Mouse (Mus musculus) MEL (cell line): ENCODE measurements around the gene Atp13a3. TPM values are rescaled to one million over a fixed set of nuclear protein-coding genes. Genes with fewer than 3 reads are reported as not detected.
"Not testable (repeated sequence)": the region's sequence is repeated elsewhere in the genome, so short reads cannot be mapped to it uniquely, and the experiment has no call there.

Source experiments
- DNase-seq: peaks from one replicate; pipeline ENCODE4 v3.0.0; 2011; ENCODE audit warnings: low read depth, low spot score
- H3K27ac ChIP-seq: 2 replicates; pipeline ENCODE4 v1.5.1; 2012; ENCODE audit warnings: low read depth, mild to moderate bottlenecking, control low read depth, low read length, moderate library complexity; ENCODE audit not compliant: control insufficient read depth
- H3K27me3 ChIP-seq, 2 experiments: fragments of 150-350 bp in 1 of 2; sonication (generic) in 1 of 2; 2 replicates each; pipeline ENCODE4 v1.6.1; 2012; ENCODE audit warnings: low read length in 2 of 2, mild to moderate bottlenecking in 2 of 2, improper control_type of control experiment in 1 of 2, moderate library complexity in 1 of 2; ENCODE audit not compliant: insufficient read depth in 2 of 2, control insufficient read depth in 1 of 2
- H3K36me3 ChIP-seq, 2 experiments: 2 replicates each; pipeline ENCODE4 v1.6.1; 2012 to 2014; ENCODE audit warnings: low read length in 2 of 2, improper control_type of control experiment in 1 of 2, inconsistent platforms in 1 of 2, mild to moderate bottlenecking in 1 of 2; ENCODE audit not compliant: insufficient read depth in 2 of 2, control insufficient read depth in 1 of 2
- H3K4me1 ChIP-seq, 2 experiments: fragments of 150-350 bp in 1 of 2; sonication (generic) in 1 of 2; 2 replicates each; pipeline ENCODE4 v1.6.1; 2012; ENCODE audit warnings: low read length in 2 of 2, improper control_type of control experiment in 1 of 2, mild to moderate bottlenecking in 1 of 2; ENCODE audit not compliant: insufficient read depth in 2 of 2, control insufficient read depth in 1 of 2
- H3K4me3 ChIP-seq, 2 experiments: fragments of 150-350 bp in 1 of 2; sonication (generic) in 1 of 2; 2 replicates each; pipeline ENCODE4 v1.5.1; 2012; ENCODE audit warnings: low read depth in 2 of 2, low read length in 2 of 2, mild to moderate bottlenecking in 2 of 2, moderate library complexity in 2 of 2, control low read depth in 1 of 2, improper control_type of control experiment in 1 of 2; ENCODE audit not compliant: control insufficient read depth in 1 of 2, insufficient read depth in 1 of 2
- H3K79me2 ChIP-seq: 2 replicates; pipeline ENCODE4 v1.6.1; 2012; ENCODE audit warnings: mild to moderate bottlenecking, low read length, moderate library complexity; ENCODE audit not compliant: control insufficient read depth, poor library complexity, insufficient read depth
- H3K9ac ChIP-seq: 2 replicates; pipeline ENCODE4 v1.6.1; 2012; ENCODE audit warnings: low read depth, mild to moderate bottlenecking, control low read depth, low read length, moderate library complexity; ENCODE audit not compliant: control insufficient read depth, poor library complexity, severe bottlenecking
- H3K9me3 ChIP-seq: fragments of 150-350 bp; sonication (generic); replicated peaks from 2 replicates; pipeline ENCODE4 v1.6.1; 2012; ENCODE audit warnings: mild to moderate bottlenecking, low read length, improper control_type of control experiment, moderate library complexity; ENCODE audit not compliant: insufficient read depth
- CHD2 ChIP-seq: IDR thresholded peaks from 2 replicates; pipeline ENCODE4 v1.6.1; 2011; ENCODE audit warnings: low read length, improper control_type of control experiment
- CTCF ChIP-seq, 3 experiments: IDR thresholded peaks in 2 of 3; conservative IDR thresholded peaks in 1 of 3; 2 replicates each; pipeline ENCODE4 v1.5.1; 2011 to 2012; ENCODE audit warnings: low read length in 3 of 3, low read depth in 2 of 3, mild to moderate bottlenecking in 2 of 3, improper control_type of control experiment in 1 of 3, inconsistent platforms in 1 of 3, mixed read lengths in 1 of 3, moderate library complexity in 1 of 3; ENCODE audit not compliant: control insufficient read depth in 1 of 3, insufficient read depth in 1 of 3, poor library complexity in 1 of 3, severe bottlenecking in 1 of 3
- E2F4 ChIP-seq: IDR thresholded peaks from 2 replicates; pipeline ENCODE4 v1.6.1; 2011; ENCODE audit warnings: low read depth, low read length, improper control_type of control experiment, borderline replicate concordance
- ELF1 ChIP-seq: IDR thresholded peaks from 2 replicates; pipeline ENCODE4 v1.6.1; 2014; ENCODE audit warnings: low read depth, mild to moderate bottlenecking, inconsistent platforms, low read length, improper control_type of control experiment, moderate library complexity
- EP300 ChIP-seq, 2 experiments: IDR thresholded peaks; 2 replicates each; pipeline ENCODE4 v1.6.1; 2011; ENCODE audit warnings: improper control_type of control experiment in 2 of 2, low read length in 2 of 2, low read depth in 1 of 2, mild to moderate bottlenecking in 1 of 2
- ETS1 ChIP-seq: IDR thresholded peaks from 2 replicates; pipeline ENCODE4 v1.6.1; 2012; ENCODE audit warnings: low read depth, mild to moderate bottlenecking, inconsistent platforms, low read length, improper control_type of control experiment, moderate library complexity
- GATA1 ChIP-seq: IDR thresholded peaks from 2 replicates; pipeline ENCODE4 v1.6.1; 2011; ENCODE audit warnings: low read depth, low read length, improper control_type of control experiment
- HCFC1 ChIP-seq: IDR thresholded peaks from 2 replicates; pipeline ENCODE4 v1.6.1; 2012; ENCODE audit warnings: low read depth, mild to moderate bottlenecking, inconsistent platforms, low read length, improper control_type of control experiment, moderate library complexity
- MAX ChIP-seq: IDR thresholded peaks from 2 replicates; pipeline ENCODE4 v1.6.1; 2011; ENCODE audit warnings: low read length, improper control_type of control experiment
- MXI1 ChIP-seq: IDR thresholded peaks from 2 replicates; pipeline ENCODE4 v1.6.1; 2011; ENCODE audit warnings: mild to moderate bottlenecking, low read depth, low read length, improper control_type of control experiment
- MYB ChIP-seq: IDR thresholded peaks from 2 replicates; pipeline ENCODE4 v1.6.1; 2011; ENCODE audit warnings: mild to moderate bottlenecking, low read depth, low read length, improper control_type of control experiment
- NRF1 ChIP-seq: IDR thresholded peaks from 2 replicates; pipeline ENCODE4 v1.6.1; 2014; ENCODE audit warnings: low read depth, mild to moderate bottlenecking, inconsistent platforms, low read length, improper control_type of control experiment, moderate library complexity; ENCODE audit not compliant: poor library complexity, insufficient read depth, severe bottlenecking
- POLR2AphosphoS2 ChIP-seq: IDR thresholded peaks from 2 replicates; pipeline ENCODE4 v1.6.1; 2011; ENCODE audit warnings: low read length, improper control_type of control experiment
- POLR2AphosphoS5 ChIP-seq: IDR thresholded peaks from 2 replicates; pipeline ENCODE4 v1.6.1; 2012; ENCODE audit warnings: low read depth, borderline replicate concordance, mild to moderate bottlenecking, inconsistent platforms, low read length, moderate library complexity, mixed read lengths
- RAD21 ChIP-seq: IDR thresholded peaks from 2 replicates; pipeline ENCODE4 v1.6.1; 2011; ENCODE audit warnings: mild to moderate bottlenecking, low read depth, low read length, improper control_type of control experiment
- SMC3 ChIP-seq: IDR thresholded peaks from 2 replicates; pipeline ENCODE4 v1.6.1; 2011; ENCODE audit warnings: low read depth, low read length, improper control_type of control experiment
- TAL1 ChIP-seq: IDR thresholded peaks from 2 replicates; pipeline ENCODE4 v1.6.1; 2012; ENCODE audit warnings: mild to moderate bottlenecking, inconsistent platforms, low read length, moderate library complexity, mixed read lengths
- TBP ChIP-seq: IDR thresholded peaks from 2 replicates; pipeline ENCODE4 v1.8.0; 2011; ENCODE audit warnings: low read depth, low read length, improper control_type of control experiment
- UBTF ChIP-seq: IDR thresholded peaks from 2 replicates; pipeline ENCODE4 v1.6.1; 2012; ENCODE audit warnings: low read depth, mild to moderate bottlenecking, inconsistent platforms, low read length, improper control_type of control experiment, moderate library complexity, borderline replicate concordance; ENCODE audit not compliant: insufficient read depth
- USF1 ChIP-seq: IDR thresholded peaks from 2 replicates; pipeline ENCODE4 v1.6.1; 2014; ENCODE audit warnings: low read depth, mild to moderate bottlenecking, inconsistent platforms, low read length, improper control_type of control experiment, moderate library complexity
- USF2 ChIP-seq, 2 experiments: IDR thresholded peaks; 2 replicates each; pipeline ENCODE4 v1.6.1; 2011 to 2012; ENCODE audit warnings: improper control_type of control experiment in 2 of 2, low read length in 2 of 2, borderline replicate concordance in 1 of 2, inconsistent platforms in 1 of 2, low read depth in 1 of 2, mild to moderate bottlenecking in 1 of 2; ENCODE audit not compliant: insufficient read depth in 1 of 2
- ZC3H11A ChIP-seq: IDR thresholded peaks from 2 replicates; pipeline ENCODE4 v1.6.1; 2012; ENCODE audit warnings: low read depth, mild to moderate bottlenecking, inconsistent platforms, low read length, improper control_type of control experiment
- ZKSCAN1 ChIP-seq: IDR thresholded peaks from 2 replicates; pipeline ENCODE4 v1.6.1; 2012; ENCODE audit warnings: low read depth, mild to moderate bottlenecking, inconsistent platforms, low read length, improper control_type of control experiment, moderate library complexity
- ZMIZ1 ChIP-seq: IDR thresholded peaks from 2 replicates; pipeline ENCODE4 v1.6.1; 2012; ENCODE audit warnings: low read depth, mild to moderate bottlenecking, inconsistent platforms, low read length, improper control_type of control experiment, moderate library complexity
- ZNF384 ChIP-seq: IDR thresholded peaks from 2 replicates; pipeline ENCODE4 v1.6.1; 2012; ENCODE audit warnings: low read depth, mild to moderate bottlenecking, inconsistent platforms, low read length, improper control_type of control experiment
- polyA plus RNA-seq, 2 experiments: library from polyadenylated mRNA; stranded (reverse) in 1 of 2; unstranded in 1 of 2; fragments of >175 nt in 1 of 2; fragments of >200 nt in 1 of 2; gene quantifications; 2 replicates each; pipeline versions ENCODE4 v1.2.1 to v1.2.4; 2012; ENCODE audit warnings: low replicate concordance in 2 of 2, low read depth in 1 of 2; ENCODE audit not compliant: insufficient read length in 2 of 2, insufficient read depth in 1 of 2, missing spikeins in 1 of 2
- total RNA-seq: library from RNA; depleted of rRNA; stranded (reverse); fragments of 300-350 nt; gene quantifications from 2 replicates; pipeline ENCODE4 v1.2.3, GENCODE M21; 2012

Atp13a3 gene
- total and polyA plus RNA-seq, 3 experiments = 93.3 to 120 (median 117) TPM

DNA sequence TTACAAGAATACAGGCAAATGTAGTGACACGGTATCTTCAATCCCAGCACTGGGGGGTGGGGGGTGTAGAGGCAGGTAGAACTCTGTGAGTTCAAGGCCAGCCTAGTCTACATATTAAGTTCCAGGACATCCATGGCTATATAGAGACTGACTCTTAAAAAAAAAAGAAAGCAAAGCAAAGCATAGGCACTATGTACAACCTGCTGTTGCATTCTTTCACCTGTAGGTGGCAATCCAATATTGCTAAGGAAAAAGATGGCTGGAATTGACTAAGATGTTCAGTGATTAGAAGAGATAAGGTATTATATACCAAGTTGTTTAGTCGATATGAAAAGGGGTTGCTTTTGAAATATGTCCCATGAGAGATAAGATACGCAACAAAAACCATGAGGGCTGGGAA is 31.5 kb downstream of the Atp13a3 start (continued):
- peak; percentile 61 for TF ChIP-seq SMC3
- TF ChIP-seq ELF1 = no peak
- TF ChIP-seq TAL1 = no peak
- TF ChIP-seq ZNF384 = peak; percentile 85
- TF ChIP-seq USF1 = no peak
- TF ChIP-seq HCFC1 = no peak
- TF ChIP-seq MXI1 = no peak
- TF ChIP-seq TBP = no peak
- no peak for TF ChIP-seq MYB
- no peak for TF ChIP-seq ZMIZ1
- no peak for TF ChIP-seq ZKSCAN1
- no peak for TF ChIP-seq USF2 (IDR thresholded peaks at IDR 0.05; ENCODE audit: borderline replicate concordance in 1 of 2, insufficient read depth in 1 of 2, low read depth in 1 of 2, low read length in 2 of 2)
- TF ChIP-seq GATA1 = peak; percentile 70
- TF ChIP-seq EP300 (IDR thresholded peaks at IDR 0.05; ENCODE audit: low read depth in 1 of 2, low read length in 2 of 2) = no peak; a peak in 1 of 4 replicates
- TF ChIP-seq UBTF = no peak
- TF ChIP-seq, all 39 proteins: peak for 7

DNA sequence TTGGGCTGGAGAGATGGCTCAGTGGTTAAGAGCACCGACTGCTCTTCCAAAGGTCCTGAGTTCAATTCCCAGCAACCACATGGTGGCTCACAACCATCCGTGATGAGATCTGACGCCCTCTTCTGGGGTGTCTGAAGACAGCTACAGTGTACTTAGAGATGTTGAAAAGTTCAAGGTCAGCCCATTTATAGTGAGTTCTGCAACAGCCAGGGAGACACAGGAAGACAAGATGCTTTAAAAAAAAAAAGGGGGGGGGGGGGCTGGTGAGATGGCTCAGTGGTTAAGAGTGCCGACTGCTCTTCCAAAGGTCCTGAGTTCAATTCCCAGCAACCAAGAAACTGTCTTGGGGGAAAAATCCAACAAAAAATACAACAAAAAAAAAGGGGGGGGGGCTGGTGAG is 32.5 kb downstream of the Atp13a3 start:
- not testable (repeated sequence) for H3K4me3 ChIP-seq, DNase-seq, H3K9ac ChIP-seq, H3K27me3 ChIP-seq, H3K27ac ChIP-seq, H3K9me3 ChIP-seq
- TF ChIP-seq CTCF (IDR thresholded peaks at IDR 0.05 in 2 of 3, conservative IDR thresholded peaks at IDR 0.05 in 1 of 3; ENCODE audit: control insufficient read depth in 1 of 3, insufficient read depth in 1 of 3, low read depth in 2 of 3, low read length in 3 of 3, poor library complexity in 1 of 3, severe bottlenecking in 1 of 3) = peak in 1 of 3 experiments; percentile 2; a peak in 1 of 6 replicates
- Histone ChIP-seq H3K4me1 (peaks cover 14 to 15% of the 10 kb centered on the region in 2 experiments), H3K36me3 (peaks cover 44 to 52% of the 10 kb centered on the region in 2 experiments), H3K79me2 (peaks cover 68% of the 10 kb centered on the region)

DNA sequence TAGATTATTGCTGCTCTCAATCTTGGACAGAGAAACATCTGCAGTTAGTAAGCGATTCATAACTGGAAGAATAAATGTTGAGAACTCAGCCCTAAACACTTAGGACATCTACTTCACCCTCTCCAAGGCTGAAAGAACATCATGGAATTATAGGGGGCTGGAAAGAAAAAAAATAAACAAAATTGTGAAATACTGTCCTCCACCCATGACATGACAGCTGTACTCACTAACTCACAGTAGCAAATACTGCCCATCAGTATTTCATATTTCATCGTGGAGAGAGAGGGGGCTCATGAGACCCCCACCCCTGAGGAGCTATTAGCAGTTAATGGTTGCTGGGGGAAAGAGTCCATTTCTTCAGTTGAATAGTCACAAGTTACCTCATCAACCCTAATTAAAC is 38.4 kb downstream of the Atp13a3 start:
- TF ChIP-seq ZKSCAN1 (no peak), MXI1 (no peak), POLR2AphosphoS2 (no peak), ZC3H11A (no peak), ELF1 (no peak), RAD21 (no peak), GATA1 (no peak), ETS1 (no peak), E2F4 (no peak), TAL1 (no peak), POLR2AphosphoS5 (no peak), CHD2 (no peak), NRF1 (no peak), MAX (no peak)
- H3K36me3 ChIP-seq = peaks cover 50 to 53% of the 10 kb centered on the region in 2 experiments
- no peak overlapping the region for H3K4me3 ChIP-seq
- peaks cover 0 to 1% of the 10 kb centered on the region in 2 experiments; a peak in 2 of 4 replicates for H3K4me1 ChIP-seq
- no peaks in the 10 kb centered on the region for H3K27me3 ChIP-seq
- no peak overlapping the region for H3K27ac ChIP-seq
- peaks cover 43% of the 10 kb centered on the region for H3K79me2 ChIP-seq
- no peak overlapping the region for H3K9ac ChIP-seq
- no peak for DNase-seq
- no peaks in the 10 kb centered on the region for H3K9me3 ChIP-seq
